Mouse (Mus musculus): Measurements from ENCODE around the gene Tax1bp3. TPM values are rescaled to one million over a fixed set of nuclear protein-coding genes. Genes with fewer than 3 reads are reported as not detected.

Tax1bp3 gene
- polyA plus RNA-seq, 1 experiment from 2014 or later = 204 TPM

GRCm38 (mm10) chr11:73155071-73155470 lies 21.8 kb upstream of the Tax1bp3 start:
- no peaks in the 10 kb centered on the region for H3K9me3 ChIP-seq (replicated peaks)
- no peaks in the 10 kb centered on the region for H3K36me3 ChIP-seq
- peaks cover 16% of the 10 kb centered on the region for H3K27me3 ChIP-seq
- 85% methylated on average over 6 of the region's 6 CpGs for WGBS
- H3K4me1 ChIP-seq = peaks cover 1% of the 10 kb centered on the region
- no peak overlapping the region for H3K27ac ChIP-seq
- H3K4me3 ChIP-seq = no peak overlapping the region
- no peak overlapping the region for H3K4me2 ChIP-seq (replicated peaks)
- ATAC-seq (ENCODE audit: low FRiP score) = no peak
- H3K9ac ChIP-seq = no peak overlapping the region

DNA sequence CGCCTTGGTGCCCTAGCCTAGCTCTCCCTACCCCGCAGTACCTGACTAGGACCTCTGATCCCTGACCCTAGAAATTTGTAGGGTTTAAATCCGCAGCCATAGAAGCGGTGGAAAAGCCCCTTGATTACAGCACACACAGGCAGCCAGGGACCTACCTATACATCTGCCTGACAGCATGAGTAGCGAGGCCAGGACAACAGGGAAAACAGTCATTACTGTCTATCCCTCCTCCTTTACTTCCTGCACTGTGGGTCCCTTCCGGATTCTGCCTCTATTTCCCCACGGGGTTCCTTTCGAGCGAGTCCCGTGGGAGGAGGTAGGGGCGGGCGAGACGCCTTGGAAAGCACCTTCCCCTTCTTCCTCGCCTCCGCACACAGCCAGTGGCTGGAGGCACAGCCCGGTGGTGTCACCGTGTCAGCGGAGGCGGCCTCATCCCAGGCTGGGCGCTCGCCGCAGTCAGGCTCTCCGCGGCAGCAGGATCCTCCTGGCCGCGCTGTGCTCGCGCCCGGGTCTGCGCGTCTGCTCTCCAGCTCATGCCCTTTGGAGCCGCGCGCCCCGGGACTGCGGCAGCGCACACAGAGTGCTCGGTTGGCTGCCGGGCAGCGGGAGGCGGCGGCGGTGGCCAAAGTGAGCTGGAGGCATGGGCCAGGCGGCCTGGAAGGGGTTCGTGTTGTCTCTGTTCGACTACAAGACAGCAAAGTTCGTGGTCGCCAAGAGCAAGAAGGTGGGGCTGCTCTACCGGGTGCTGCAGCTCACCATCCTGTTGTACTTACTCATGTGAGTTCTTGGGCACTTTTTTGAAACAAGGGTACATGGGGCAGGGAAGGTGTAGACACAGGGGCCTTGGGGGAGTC lies 16.7 kb upstream of the Tax1bp3 start, which contains the start of gene P2rx5:
TSS of gene P2rx5 (plus strand) at position 465 of the 854 bp plus-strand sequence.
- peaks cover 11% of the 10 kb centered on the region for H3K4me1 ChIP-seq

GRCm38 (mm10) chr11:73160811-73161200 lies 16.1 kb upstream of the Tax1bp3 start:
- peak overlapping the region; percentile 85 for H3K4me2 ChIP-seq (replicated peaks)

More for the DNA sequence above, 16.7 kb upstream of the Tax1bp3 start, which contains the start of gene P2rx5:
- Histone ChIP-seq H3K9me3 (replicated peaks) (no peaks in the 10 kb centered on the region), H3K27ac (no peak within 1 kb of the TSS), H3K4me2 (replicated peaks) (peak within 1 kb of the TSS; percentile 85), H3K9ac (peak within 1 kb of the TSS; percentile 60), H3K27me3 (peaks cover 32% of the 10 kb centered on the region), H3K4me3 (peak within 1 kb of the TSS; percentile 47), H3K36me3 (no peaks in the 10 kb centered on the region)
- WGBS = 2% methylated on average over 49 of the region's 49 CpGs
- ATAC-seq (ENCODE audit: low FRiP score) = peak; percentile 74

DNA sequence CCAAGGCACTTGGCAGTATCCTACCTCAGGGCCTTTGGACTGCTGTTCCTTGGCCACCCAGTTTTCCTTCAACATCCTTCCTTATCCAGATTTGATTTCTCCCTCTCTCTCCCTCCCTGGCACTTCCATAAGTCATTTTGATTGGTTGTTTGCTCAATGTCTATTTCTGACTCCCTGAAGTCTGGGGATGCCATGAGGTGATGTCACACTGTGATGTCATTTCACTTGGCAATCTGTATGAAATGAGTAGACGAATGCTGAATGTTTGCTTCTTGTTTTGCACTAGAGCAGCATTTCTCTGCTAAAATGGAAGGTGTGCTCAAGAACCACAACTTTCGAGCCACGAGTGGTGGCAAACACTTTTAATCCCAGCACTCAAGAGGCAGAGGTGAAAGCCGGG lies 15.3 kb upstream of the Tax1bp3 start:
- H3K4me2 ChIP-seq (replicated peaks) = no peak overlapping the region
- no peak for ATAC-seq (ENCODE audit: low FRiP score)
- no peaks in the 10 kb centered on the region for H3K9me3 ChIP-seq (replicated peaks)
- WGBS = 85% methylated on average over 4 of the region's 4 CpGs
- no peak overlapping the region for H3K4me3 ChIP-seq
- no peaks in the 10 kb centered on the region for H3K36me3 ChIP-seq
- no peak overlapping the region for H3K9ac ChIP-seq
- peaks cover 32% of the 10 kb centered on the region for H3K27me3 ChIP-seq
- peaks cover 11% of the 10 kb centered on the region for H3K4me1 ChIP-seq
- H3K27ac ChIP-seq = no peak overlapping the region

More at GRCm38 (mm10) chr11:73160811-73161200, 16.1 kb upstream of the Tax1bp3 start:
- ATAC-seq (ENCODE audit: low FRiP score) = no peak
- Histone ChIP-seq H3K9me3 (replicated peaks) (no peaks in the 10 kb centered on the region), H3K4me3 (peak overlapping the region; percentile 47), H3K27ac (no peak overlapping the region), H3K36me3 (no peaks in the 10 kb centered on the region), H3K27me3 (peaks cover 32% of the 10 kb centered on the region), H3K9ac (peak overlapping the region; percentile 60; the same call in 1 of the 2 replicates), H3K4me1 (peaks cover 11% of the 10 kb centered on the region)
- 27% methylated on average over 6 of the region's 6 CpGs for WGBS

DNA sequence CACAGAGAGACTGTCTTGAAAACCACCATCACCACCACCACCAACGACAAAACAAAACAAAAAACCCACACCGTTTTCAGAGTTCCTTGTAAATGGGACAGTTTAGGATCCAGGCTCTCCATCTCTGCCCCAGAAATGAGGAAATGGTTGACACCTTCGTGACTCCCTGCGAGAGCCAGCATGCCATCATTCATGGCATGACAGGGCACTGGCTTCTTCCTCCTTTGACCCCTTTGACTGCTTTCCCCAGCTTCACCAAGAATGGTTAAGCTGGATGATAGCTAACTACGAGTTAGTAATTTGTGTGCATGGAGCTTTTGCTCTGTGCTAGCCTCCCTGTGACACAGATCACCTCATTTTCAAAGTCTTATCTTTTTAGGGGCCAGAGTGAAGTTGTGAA lies 14.6 kb upstream of the Tax1bp3 start:
- peaks cover 32% of the 10 kb centered on the region for H3K27me3 ChIP-seq
- H3K9ac ChIP-seq = no peak overlapping the region
- no peak overlapping the region for H3K4me3 ChIP-seq
- H3K9me3 ChIP-seq (replicated peaks) = no peaks in the 10 kb centered on the region
- peaks cover 11% of the 10 kb centered on the region for H3K4me1 ChIP-seq
- H3K36me3 ChIP-seq = no peaks in the 10 kb centered on the region
- H3K27ac ChIP-seq = no peak overlapping the region
- no peak overlapping the region for H3K4me2 ChIP-seq (replicated peaks)
- WGBS = 73% methylated on average over 5 of the region's 5 CpGs
- no peak for ATAC-seq (ENCODE audit: low FRiP score)

GRCm38 (mm10) chr11:73168071-73168470 lies 8.8 kb upstream of the Tax1bp3 start:
- Histone ChIP-seq H3K9ac (no peak overlapping the region), H3K4me2 (replicated peaks) (no peak overlapping the region), H3K27me3 (no peaks in the 10 kb centered on the region), H3K4me3 (no peak overlapping the region), H3K4me1 (no peaks in the 10 kb centered on the region), H3K27ac (no peak overlapping the region), H3K36me3 (peaks cover 11% of the 10 kb centered on the region), H3K9me3 (replicated peaks) (no peaks in the 10 kb centered on the region)
- WGBS = 81% methylated on average over 8 of the region's 8 CpGs
- no peak for ATAC-seq (ENCODE audit: low FRiP score)

DNA sequence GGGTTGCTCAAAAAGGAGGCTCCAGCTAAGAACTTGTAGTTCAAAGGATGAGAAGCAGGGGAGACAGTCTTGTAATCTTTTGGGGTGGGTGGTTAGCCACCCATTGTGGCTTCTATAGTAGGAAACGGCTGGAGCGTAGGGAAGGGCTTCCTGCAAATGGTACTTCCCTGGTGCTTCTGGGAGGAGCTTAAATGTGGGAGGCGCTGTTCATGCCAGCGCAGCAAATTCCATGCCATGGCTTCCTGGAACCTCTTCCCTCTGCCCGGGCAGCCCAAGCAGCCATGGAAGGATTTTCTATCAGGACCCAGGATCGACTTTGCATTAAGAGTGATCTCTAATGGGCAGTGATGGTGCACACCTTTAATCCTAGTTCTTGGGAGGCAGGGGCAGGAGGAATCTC lies 8.3 kb upstream of the Tax1bp3 start:
- no peaks in the 10 kb centered on the region for H3K27me3 ChIP-seq
- no peak overlapping the region for H3K4me3 ChIP-seq
- H3K4me1 ChIP-seq = no peaks in the 10 kb centered on the region
- no peak overlapping the region for H3K27ac ChIP-seq
- peaks cover 11% of the 10 kb centered on the region for H3K36me3 ChIP-seq
- no peak overlapping the region for H3K9ac ChIP-seq
- H3K4me2 ChIP-seq (replicated peaks) = no peak overlapping the region
- WGBS = 87% methylated on average over 6 of the region's 6 CpGs
- no peak for ATAC-seq (ENCODE audit: low FRiP score)
- H3K9me3 ChIP-seq (replicated peaks) = no peaks in the 10 kb centered on the region

- no peak overlapping the region for H3K4me3 ChIP-seq
- H3K4me2 ChIP-seq (replicated peaks) = no peak overlapping the region
- H3K9ac ChIP-seq = no peak overlapping the region
- no peaks in the 10 kb centered on the region for H3K27me3 ChIP-seq
- H3K9me3 ChIP-seq (replicated peaks) = no peaks in the 10 kb centered on the region
- H3K36me3 ChIP-seq = peaks cover 13% of the 10 kb centered on the region
- no peaks in the 10 kb centered on the region for H3K4me1 ChIP-seq
- ATAC-seq (ENCODE audit: low FRiP score) = no peak
- no peak overlapping the region for H3K27ac ChIP-seq
- WGBS = 38% methylated on average over 4 of the region's 4 CpGs
Measured at GRCm38 (mm10) chr11:73169231-73169630, 7.7 kb upstream of the Tax1bp3 start.

DNA sequence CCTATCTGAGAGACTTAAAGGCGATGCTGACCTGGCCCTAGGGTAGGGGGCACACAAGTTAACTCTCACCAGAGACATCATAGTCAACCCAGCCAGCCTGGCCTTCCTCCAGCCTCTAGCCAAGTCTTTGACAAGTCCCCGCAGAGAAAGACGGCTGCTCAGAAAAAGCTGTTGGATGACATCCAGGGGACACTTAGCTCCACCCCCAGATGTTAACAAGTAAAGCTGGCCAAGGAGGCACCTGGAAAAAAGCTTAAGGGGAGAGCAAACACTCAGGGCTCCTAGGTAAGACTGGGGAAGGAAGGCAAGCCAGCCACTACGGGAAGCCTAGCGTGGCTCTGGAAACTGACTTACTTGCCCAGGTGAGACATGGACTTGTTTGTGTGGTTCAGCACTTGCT lies 4.7 kb upstream of the Tax1bp3 start:
- Histone ChIP-seq H3K4me2 (replicated peaks) (no peak overlapping the region), H3K4me1 (peaks cover 16% of the 10 kb centered on the region), H3K9me3 (replicated peaks) (no peaks in the 10 kb centered on the region), H3K27me3 (no peaks in the 10 kb centered on the region), H3K4me3 (no peak overlapping the region), H3K27ac (no peak overlapping the region), H3K36me3 (peaks cover 19% of the 10 kb centered on the region), H3K9ac (no peak overlapping the region)
- no peak for ATAC-seq (ENCODE audit: low FRiP score)
- 69% methylated on average over 5 of the region's 5 CpGs for WGBS

DNA sequence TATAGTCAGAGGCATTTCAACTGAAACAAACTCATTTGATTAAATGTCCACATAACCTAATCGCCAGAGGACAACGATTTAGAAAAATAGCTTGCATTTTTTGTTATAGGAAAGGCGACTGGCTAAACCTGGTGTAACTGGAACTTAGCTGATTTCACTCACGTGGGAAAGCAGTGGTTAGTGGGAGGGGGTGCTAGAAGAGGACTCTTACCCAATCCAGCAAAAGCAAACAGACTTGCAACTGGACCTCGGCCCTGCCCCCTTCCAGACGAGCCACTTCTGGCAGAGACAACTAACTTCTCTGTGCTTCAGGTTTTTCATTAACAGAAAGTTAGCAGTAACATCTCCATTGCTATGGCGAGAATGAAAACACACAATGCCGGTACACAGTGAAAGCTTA lies 1.3 kb upstream of the Tax1bp3 start:
- H3K4me1 ChIP-seq = peaks cover 32% of the 10 kb centered on the region
- 45% methylated on average over 8 of the region's 8 CpGs for WGBS

GRCm38 (mm10) chr11:73176186-73176585 lies 697 bp upstream of the Tax1bp3 start:
- H3K4me1 ChIP-seq = peaks cover 32% of the 10 kb centered on the region

More for the DNA sequence above, 1.3 kb upstream of the Tax1bp3 start:
- Histone ChIP-seq H3K27ac (no peak overlapping the region), H3K9me3 (replicated peaks) (no peaks in the 10 kb centered on the region), H3K27me3 (no peaks in the 10 kb centered on the region), H3K4me3 (peak overlapping the region; percentile 65), H3K9ac (no peak overlapping the region), H3K36me3 (peaks cover 24% of the 10 kb centered on the region), H3K4me2 (replicated peaks) (peak overlapping the region; percentile 68)
- no peak for ATAC-seq (ENCODE audit: low FRiP score)

GRCm38 (mm10) chr11:73177509-73177875 lies 609 bp downstream of the Tax1bp3 start:
- ATAC-seq (ENCODE audit: low FRiP score) = peak; percentile 61

More at GRCm38 (mm10) chr11:73176186-73176585, 697 bp upstream of the Tax1bp3 start:
- Histone ChIP-seq H3K36me3 (peaks cover 27% of the 10 kb centered on the region), H3K27me3 (no peaks in the 10 kb centered on the region), H3K9me3 (replicated peaks) (no peaks in the 10 kb centered on the region), H3K4me3 (peak overlapping the region; percentile 65), H3K4me2 (replicated peaks) (peak overlapping the region; percentile 68), H3K9ac (peak overlapping the region; percentile 77), H3K27ac (peak overlapping the region; percentile 86)
- 2% methylated on average over 15 of the region's 15 CpGs for WGBS
- ATAC-seq (ENCODE audit: low FRiP score) = no peak

More at GRCm38 (mm10) chr11:73177509-73177875, 609 bp downstream of the Tax1bp3 start:
- H3K27me3 ChIP-seq = no peaks in the 10 kb centered on the region
- H3K36me3 ChIP-seq = peaks cover 22% of the 10 kb centered on the region
- H3K9me3 ChIP-seq (replicated peaks) = no peaks in the 10 kb centered on the region
- peaks cover 32% of the 10 kb centered on the region for H3K4me1 ChIP-seq
- 1% methylated on average over 28 of the region's 28 CpGs for WGBS
- peak overlapping the region; percentile 91 for H3K27ac ChIP-seq
- H3K4me2 ChIP-seq (replicated peaks) = peak overlapping the region; percentile 68
- peak overlapping the region; percentile 84 for H3K9ac ChIP-seq
- peak overlapping the region; percentile 65 for H3K4me3 ChIP-seq
